Mouse (Mus musculus) thymus, postnatal 0 days (tissue): ENCODE results near the gene Gpr149. TPM values are rescaled to one million over a fixed set of nuclear protein-coding genes. Genes with fewer than 3 reads are reported as not detected.

Experiments used
- DNase-seq: peaks from one replicate; pipeline ENCODE4 v3.0.0-alpha.2; 2015; ENCODE audit warnings: low spot score
- polyA plus RNA-seq: library from polyadenylated mRNA; unstranded; fragments of >200 nt; fragmentation: Nextera tagmentation; extraction: Ambion mirVana; gene quantifications from 2 replicates; pipeline ENCODE4 v1.2.1, GENCODE M21; 2015

Gene Gpr149
- not detected in 2 replicates for polyA plus RNA-seq

DNA sequence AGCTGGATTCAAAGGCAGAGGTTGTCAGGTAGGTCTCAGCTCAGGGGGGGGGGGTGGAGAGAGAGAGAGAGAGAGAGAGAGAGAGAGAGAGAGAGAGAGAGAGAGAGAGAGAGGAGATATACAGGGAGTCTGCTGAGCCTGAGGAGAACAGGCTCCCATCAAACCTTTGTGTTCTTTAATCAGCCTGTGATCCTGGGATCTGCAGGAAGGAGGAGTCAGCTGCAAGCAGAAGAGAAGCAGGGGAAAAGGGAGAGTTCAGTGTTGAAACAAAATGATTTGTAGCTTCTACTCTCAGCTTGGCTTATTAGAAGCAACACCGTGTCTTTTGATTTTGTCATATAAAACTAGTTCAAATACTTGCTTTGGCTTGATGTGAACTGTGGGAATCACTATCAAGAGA is at the start of gene Gpr149:
Gene Gpr149, minus strand, starts transcription at position 168 of the 400 bp plus-strand sequence.
- no peak for DNase-seq

DNA sequence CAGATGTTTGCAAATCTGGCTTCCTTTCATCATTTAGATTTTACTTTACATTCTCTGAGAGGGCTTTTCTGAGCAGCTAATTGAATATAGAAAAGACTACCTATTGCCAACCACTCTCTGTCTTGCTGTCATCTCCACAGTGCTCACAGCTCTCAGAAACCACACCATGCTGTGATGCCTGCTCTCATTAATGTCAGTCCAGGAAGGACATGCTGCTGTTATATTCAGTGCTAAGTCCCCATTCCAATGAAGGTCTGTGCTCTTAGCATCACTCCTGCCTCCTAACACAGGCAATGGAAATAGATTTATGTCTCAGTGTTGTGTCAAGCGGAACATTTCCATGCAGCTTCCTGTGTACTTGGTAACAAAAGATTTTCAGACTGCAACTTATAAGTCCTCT is 45.6 kb upstream of the Gpr149 start:
- no peak for DNase-seq

DNA sequence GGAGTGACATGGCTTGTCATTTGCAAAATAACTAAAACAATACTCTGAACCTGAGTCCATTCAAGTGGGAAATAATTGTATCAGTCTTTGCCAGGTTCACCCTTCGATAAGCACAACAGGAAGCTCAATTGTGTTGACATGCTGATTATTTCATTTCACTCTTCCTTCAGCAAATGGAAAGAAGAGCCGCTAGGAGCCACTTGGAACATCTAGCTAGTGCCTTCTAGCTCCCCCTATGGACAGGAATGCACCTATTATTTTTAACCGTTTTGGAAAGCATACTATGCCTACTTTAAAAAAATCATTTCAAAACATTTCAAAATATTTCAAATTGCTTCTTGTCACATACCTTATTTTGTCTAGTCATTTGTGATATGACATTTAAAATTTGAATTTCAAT is 5.9 kb upstream of the Gpr149 start:
- no peak for DNase-seq

DNA sequence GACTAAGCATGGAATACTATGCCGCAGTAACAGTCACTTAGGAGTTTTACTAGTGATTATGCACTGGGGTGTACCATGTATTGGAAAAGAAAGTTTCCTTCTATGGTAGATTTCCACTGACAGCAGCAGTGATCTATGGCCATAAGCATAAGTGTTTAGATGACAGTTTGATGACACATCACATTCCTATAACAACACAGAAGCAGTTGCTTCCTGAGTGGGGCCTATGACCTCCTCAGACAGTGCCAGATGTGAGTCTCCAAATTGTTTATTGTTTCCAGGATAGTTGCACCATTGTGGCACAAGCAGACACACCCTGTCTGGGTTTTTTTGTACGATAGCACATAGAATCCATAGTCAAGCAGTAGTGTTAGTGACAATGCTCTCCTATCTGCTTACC is 991 bp upstream of the Gpr149 start:
- DNase-seq, result no peak

DNA sequence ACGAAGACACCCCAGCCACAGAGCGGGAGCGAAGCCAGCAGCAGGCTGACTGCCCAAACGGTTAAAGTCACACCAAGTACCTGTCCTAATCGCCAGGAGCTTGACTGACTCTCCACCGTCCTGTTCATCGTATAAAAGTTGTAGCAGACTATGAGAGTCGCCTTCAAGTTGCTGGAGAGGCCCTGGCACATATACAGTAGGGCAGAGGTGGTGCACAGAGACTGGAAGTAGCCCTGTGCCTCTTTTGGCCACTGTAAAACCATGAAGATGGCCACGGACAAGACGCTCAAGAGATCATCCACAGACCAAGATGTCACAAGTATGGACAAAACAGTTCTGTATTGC is 921 bp downstream of the Gpr149 start:
- no peak for DNase-seq

DNA sequence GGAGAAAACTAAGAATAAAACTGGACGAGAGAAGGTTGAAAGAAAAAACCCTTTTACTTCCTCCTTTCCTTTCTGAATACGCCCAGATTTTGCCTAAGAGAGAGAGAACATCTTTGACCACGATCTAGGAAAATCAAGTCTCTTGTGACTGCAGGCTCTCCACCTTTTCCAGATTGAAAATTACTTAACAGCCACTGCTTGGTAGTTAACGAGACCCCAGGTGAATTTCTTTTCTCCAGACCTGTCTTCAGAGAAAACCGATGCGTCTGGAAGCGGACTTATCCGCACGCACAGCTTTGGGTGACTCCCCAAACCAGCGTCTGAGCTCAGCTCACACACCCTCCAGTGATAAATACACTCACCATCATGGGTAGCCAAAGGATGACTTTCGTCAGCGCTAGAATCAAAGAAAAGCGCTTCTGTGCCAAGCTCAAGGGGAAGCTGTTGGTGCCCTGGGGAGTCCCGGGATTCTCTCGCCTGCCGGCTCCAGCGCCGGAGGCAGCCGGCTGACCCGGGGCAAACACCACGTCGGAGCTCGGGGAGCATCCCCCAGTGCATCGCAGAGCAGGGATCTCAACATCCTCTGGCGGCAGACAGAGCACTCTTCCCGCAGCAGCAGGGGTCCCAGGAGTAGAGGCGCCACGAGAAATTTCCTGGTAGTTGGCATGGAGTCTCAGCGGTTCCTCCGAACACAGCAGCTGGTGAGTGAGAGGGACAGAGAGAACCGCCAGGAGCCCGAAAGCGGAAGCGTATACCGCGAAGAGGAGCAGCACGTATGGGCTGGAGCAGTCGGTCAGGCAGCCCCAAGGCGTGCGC is 1.5 kb downstream of the Gpr149 start:
- DNase-seq, result no peak

DNA sequence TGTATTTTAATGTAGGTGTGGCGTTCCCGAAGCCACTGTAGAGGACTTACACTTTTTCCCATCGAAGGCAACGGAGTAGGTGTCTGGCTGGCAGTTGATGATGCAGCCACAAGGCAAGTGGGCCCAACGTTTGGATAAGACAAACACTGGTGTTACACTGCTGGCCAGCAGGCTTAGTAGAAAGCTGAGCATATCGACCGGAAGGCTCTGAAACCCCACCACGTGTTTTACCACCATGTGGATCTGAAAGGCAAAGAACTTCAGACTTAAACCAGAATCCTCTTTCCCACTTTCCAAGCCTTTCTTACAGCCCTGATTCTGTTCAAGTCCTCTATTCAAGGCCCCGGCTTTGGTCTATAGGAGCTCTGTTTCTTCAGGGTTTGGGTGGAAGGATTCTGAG is 2.5 kb downstream of the Gpr149 start:
- no peak for DNase-seq

DNA sequence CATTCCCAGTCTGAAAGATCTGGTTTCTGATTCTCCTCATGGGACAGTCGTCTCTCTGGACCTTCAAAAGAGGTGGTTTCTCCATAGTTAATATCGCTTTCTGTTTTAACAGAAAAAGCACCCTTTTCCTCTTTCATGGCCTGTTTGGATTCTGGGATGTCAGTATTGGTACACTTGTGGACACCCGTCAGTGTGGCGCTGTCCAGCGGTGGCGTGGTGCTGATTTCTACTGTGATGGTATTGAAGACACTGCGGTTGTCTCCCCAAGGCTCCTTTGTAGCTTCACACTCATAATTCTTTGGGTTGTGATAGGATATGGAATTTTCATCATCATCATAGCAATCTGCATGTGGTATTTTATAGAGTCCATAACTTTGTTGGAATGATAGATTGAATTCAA is 10.1 kb downstream of the Gpr149 start:
- DNase-seq, result no peak

DNA sequence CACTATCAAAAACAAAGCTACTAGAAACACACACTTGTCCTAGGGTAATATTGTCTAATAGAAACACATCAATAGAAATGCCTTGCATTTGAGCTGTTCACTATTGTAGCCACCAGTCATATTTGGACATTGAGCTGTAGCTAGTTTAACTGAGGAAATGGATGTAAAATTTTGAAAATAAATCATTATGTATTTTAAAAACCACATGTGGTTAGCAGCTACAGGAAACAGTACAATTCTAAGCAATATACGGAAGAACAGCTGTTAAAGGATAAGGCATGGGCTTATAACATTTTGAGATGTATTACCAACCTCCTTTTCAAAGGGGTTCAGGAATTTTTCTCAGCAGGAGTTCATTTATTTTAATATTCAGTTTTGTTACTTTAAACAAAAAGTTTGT is 19.9 kb downstream of the Gpr149 start:
- DNase-seq, result no peak

DNA sequence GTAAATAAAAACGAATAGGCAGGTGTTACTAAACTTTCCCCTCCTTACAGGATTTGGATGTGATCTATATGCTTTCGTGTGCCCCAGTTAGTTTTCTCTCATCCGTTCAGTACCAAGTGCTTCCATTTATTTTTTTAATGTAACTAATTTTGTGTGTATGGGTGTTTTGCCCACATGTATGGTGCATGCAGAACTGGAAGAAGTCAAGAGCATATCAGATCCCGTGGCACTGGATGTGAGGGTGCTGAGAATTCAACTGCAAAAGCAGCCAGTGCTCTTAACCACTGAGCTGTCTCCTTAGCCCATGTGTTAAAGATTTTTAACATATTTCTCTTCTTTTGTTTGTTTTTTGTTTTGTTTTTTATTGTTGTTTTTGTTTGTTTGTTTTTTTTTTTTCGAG is 77.3 kb downstream of the Gpr149 start:
- DNase-seq, result no peak

DNA sequence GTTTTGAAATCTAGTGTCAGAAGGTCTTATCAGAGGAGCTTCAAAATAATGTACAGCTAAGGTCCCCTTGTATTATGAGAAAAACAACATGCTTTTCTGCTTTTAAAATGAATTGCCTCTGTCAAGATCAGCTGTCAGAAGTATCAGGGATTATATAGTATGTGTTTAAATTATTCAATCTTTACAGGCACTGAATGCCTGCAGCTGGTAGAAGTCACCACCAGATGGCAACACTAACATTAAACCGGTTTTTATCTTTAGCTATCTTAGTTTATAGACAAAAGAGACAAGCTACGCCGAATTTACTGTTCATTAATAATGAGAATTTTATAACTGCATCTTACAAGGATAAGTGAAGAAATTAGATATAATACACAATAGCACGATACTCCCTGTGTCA is 77.8 kb downstream of the Gpr149 start:
- no peak for DNase-seq

DNA sequence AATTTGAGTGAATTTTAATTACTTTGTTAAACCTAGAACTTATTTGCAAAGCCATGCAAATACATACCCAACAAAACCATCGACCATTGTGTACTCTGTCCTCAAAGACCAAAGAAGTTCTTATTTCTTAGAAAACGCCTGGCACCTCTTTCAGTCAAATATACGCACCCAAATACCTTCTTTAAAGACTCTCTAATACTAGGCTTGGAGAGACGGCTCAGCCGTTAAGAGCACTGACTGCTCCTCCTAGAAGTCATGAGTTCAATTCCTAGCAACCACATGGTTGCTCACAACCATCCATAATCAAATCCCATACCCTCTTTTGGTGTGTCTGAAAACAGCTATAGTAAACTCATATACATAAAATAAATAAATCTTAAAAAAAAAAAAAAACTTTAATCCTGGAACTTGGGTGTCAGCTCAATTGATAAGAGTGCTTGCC is 97.7 kb downstream of the Gpr149 start:
- no peak for DNase-seq

DNA sequence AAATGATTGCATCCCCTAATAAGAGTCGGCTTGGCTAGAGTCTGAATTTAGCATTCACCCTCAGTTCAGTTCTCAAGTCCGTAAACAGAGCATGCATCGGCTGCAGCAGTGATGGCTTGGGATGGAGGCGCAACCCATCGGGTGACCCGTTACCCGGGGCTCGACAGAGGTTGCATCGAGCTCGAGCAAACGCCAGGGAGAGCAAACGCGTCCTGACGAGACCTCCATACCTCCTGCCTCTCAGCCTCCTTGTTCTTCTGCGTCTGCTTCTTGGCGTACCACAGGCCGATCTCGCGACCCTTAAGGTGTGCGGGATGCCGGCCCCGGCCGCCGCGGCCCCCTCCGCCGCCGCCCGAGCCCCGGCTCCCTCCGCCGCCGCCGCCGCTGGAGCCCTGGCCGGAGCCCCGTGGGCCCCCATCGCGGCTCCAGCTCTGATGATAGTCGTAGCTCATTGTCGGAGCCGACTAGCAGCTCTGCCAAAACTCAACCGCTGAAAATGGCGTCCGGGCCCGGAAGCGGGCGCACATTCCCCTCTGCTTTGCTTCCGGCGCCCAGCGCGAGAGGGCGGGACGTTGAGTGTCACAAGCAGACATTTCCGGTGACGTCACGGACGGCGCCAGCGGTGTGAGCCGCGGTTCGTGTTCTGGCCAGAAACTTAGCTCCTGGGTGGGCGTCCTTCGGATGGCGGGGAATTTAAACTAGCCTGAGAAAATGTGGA is 98.3 kb downstream of the Gpr149 start, which contains the start of gene Dhx36:
Gene Dhx36, minus strand, starts transcription at position 517 of the 718 bp plus-strand sequence.
- peak; percentile 96 for DNase-seq

DNA sequence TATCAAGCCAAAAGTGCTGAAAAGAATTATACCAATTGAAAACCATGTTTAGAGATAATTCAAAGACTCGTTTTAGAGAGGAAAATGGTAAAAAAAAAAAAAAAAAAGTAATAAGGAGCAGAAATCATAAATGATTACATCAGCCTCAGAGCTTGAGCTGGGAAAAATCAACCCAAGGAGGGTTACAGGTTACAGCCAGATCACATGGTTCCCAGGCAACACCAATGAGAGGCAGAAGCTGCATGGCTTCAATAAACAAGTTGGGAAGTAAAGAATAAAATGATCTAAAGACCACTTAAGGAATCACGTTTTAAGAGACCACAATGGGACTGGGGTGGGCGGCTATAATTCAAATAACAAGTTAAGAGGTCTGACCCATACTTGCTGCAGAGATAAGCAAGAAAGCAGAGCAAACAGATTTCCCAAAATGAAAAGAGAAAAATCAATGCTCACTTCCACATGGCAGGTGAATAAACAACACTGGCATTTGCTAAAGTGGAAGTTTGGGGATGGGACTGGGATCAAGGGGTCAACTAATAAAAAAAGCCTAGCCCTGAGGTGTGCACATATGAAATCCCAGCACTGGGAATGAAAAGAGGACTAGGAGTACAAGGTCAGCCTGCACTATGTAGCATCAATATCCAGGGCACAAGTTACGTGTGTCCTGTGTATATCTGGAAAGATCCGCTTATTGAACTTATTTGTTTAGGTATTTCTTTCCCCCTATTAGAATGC is 99.6 kb downstream of the Gpr149 start:
- DNase-seq, result no peak

DNA sequence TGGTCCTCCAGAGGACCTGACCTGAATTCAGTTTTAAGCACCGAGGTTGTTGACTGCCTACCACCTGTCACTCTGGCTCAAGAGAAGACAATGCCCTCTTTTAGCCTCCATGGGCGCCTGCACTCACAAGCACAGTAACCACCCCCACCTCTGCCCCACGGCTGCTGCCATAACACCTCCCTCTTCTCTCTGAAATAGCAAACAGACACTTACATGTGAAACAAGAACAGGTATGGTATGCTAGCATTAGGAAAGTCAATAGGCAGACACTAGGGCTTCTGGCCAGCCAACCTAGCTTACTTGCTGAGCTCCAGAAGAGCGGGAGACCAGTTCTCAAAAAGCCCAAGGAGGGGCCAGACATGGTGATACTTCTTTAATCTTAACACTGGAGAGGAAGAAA is 105.6 kb downstream of the Gpr149 start:
- DNase-seq, result no peak

DNA sequence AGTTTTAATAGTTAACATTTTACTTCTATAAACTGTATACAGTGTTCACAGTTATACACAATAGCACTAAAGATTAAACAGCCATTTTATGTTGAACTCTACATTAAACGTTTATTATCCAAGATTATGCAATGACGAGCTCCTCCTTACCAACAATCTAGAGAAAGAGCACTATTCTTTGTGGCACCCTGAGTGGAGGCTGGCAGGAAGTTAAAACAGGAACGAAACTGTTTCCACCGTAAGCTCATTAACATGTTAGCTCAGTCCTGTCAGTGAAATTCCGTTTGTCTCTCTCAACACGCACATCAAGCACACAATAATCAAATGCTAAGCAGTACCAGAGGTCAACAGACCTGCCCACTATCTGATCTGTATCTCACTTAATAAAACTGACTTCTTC is 112.4 kb downstream of the Gpr149 start:
- DNase-seq, result no peak

DNA sequence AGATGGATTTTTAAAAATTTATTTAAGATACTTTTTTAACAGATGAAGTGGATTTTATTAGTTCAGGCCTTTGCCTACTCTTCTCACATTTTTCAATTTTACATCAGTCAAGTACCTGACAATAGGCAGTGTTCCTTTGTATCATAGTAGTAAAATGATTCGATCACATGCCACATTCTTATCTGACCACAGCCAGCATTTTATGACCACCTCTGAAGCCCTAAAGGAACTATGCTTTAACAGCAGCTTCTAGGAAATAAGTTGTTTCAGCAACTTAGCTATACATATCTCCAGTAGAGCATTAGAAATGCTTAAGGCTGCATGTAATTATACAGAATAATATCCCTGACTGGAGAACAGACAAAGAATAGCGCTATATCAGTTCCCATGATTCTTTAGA is 120.6 kb downstream of the Gpr149 start:
- no peak for DNase-seq

Other genes starting within 250 kb of the Gpr149 start
- gene Dhx36, start 98.1 kb downstream of the Gpr149 start, polyA plus RNA-seq, result 25.3 and 30.6 TPM in 2 replicates